Mouse (Mus musculus): ENCODE measurements around the gene Hhipl2.
"Not testable (repeated sequence)": the region's sequence is repeated elsewhere in the genome, so short reads cannot be mapped to it uniquely, and the experiment has no call there.

Hhipl2 gene

DNA sequence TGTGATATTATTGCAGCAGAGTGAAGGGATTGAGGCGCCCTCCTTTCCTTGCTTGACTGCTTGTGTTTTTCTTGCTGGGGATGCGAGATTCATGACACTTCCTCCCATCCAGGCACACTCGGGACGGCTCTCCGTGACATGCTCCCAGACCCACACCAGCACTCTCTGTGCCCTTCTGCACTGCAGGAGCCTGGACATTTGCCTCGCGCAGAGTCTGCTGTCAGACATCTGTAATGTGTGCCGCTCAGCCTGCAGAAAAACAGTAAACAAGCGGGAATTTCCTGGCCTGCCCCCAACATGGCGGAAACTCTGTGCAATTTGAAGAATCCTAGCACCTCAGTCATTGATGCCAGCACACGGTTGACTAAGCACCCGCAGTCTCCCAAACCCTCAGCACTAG is at the start of gene Hhipl2:
Hhipl2 (plus strand) TSS at position 343 of the 400 bp plus-strand sequence.
- DNase-seq (ENCODE audit: low spot score), result no peak

- no peak for DNase-seq (ENCODE audit: low spot score)
These were observed 49.2 kb upstream of the Hhipl2 start for GRCm38 (mm10) chr1:183368601-183369400.

GRCm38 (mm10) chr1:183369427-183370014 is 48.5 kb upstream of the Hhipl2 start, which contains the start of gene Mia3:
Gene Mia3, minus strand, starts transcription at chr1:183369553.
- DNase-seq (ENCODE audit: low spot score), result peak; percentile 97

- DNase-seq (ENCODE audit: low spot score), result no peak
These were observed 43.3 kb upstream of the Hhipl2 start for GRCm38 (mm10) chr1:183374728-183375127.

DNA sequence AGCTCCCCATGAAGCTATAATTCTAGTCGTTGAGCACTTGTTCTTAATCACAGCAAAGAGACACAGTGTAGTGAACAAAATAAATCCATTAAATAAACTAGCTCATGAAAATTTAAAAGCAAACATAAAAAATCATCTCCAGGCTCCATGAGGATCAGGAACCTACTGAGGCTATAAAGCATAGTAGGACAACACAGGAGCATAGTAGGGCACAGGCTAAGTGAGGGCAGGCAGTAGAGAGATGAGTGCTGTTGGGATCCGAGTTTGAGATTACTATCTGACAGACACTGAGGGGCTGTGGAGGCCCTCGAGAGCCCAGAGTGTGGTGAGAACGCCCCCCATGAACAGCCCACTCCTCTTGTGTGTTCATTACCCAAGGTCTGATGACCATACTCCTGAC is 41.0 kb upstream of the Hhipl2 start:
- DNase-seq (ENCODE audit: low spot score), result no peak

DNA sequence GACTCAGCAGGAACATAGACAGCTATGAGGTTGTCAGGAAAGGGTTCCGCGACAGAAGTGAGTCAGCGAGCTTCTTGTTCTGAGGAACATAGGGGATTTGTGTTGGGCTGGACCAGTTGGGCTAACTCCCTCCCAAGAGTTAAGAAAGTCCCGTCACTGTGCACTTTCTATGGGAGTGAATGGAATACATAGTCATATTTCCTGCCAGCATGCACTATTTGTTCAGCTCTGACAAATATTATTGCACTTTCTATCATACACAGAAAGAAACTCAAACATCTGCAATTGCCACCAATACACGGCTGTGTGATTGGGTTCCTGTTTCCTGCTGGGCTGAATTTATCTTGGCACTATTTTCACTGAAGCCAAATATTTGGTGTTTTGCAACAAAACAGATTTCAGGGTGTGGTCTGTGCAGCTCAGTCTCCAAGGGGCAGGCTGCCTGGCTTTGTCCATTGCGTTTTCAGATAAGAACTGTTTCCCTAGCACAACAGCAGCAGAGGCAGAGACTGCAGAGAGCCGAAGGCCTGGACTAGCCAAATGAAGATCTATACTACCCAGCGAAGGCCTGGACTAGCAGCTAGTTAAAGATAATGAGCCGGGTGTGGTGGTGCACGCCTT is 39.6 kb upstream of the Hhipl2 start:
- no peak for DNase-seq (ENCODE audit: low spot score)

DNA sequence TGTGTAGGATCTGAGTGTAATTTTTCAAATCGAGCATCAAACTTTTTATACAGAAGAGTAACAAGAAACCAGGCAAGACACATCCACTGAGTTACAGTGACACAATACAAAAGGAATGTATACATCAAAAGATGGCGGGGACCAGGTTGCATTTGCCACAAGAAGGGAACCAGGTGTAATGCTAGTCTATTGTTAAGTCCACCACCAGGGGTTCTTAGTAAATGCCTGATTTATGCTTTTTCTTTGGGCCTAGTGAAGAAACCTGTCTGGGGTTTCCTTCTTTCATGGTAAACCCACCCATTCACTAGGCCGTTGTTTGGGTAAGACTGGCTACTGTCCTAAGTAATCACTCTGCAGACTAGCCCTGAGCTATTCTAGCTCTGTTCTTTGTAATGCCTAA is 38.6 kb upstream of the Hhipl2 start:
- DNase-seq (ENCODE audit: low spot score), result not testable (repeated sequence)

GRCm38 (mm10) chr1:183381816-183382215 is 36.2 kb upstream of the Hhipl2 start:
- no peak for DNase-seq (ENCODE audit: low spot score)

DNA sequence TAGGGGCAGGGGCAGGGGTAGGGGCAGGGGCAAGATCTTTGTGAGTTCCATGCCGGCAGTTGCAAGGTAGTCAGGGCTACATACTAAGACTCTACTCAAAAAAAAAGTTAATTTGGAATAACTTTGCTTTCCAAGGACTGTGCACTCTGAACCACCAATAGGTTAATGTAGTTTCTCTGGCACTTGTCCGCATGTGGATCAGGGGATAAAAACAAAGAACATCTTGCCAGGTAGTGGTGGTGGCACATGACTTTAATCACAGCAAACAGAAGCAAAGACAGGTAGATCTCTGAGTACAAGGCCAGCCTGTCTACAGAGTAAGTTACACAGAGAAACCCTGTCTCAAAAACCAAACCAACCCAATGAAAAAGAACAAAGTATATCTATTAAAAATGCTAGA is 35.4 kb upstream of the Hhipl2 start:
- no peak for DNase-seq (ENCODE audit: low spot score)

GRCm38 (mm10) chr1:183387421-183387820 is 30.6 kb upstream of the Hhipl2 start:
- not testable (repeated sequence) for DNase-seq (ENCODE audit: low spot score)

- peak; percentile 94 for DNase-seq (ENCODE audit: low spot score)
These were observed 29.3 kb upstream of the Hhipl2 start, which contains the start of gene Taf1a for GRCm38 (mm10) chr1:183388426-183389406. Gene Taf1a, plus strand, starts transcription at chr1:183388981.

DNA sequence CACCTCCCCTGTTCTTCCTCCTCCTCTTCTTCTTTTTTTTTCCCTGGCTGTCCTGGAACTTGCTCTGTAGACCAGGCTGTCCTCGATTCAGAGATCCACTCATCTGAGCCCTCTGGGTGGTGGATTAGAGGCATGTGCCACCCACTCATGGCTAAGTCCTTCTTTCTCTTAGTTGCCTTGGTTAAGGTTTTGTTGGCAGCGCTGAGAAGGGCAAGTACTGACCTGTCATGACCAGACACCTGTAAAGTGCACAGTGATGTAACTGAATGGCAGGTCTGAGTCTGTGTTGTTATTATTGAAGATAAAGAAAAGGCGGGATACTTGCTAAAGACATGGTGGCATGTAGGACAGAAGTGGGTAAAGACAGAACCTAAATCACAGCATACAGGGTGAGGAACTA is 14.6 kb upstream of the Hhipl2 start:
- DNase-seq (ENCODE audit: low spot score), result no peak

DNA sequence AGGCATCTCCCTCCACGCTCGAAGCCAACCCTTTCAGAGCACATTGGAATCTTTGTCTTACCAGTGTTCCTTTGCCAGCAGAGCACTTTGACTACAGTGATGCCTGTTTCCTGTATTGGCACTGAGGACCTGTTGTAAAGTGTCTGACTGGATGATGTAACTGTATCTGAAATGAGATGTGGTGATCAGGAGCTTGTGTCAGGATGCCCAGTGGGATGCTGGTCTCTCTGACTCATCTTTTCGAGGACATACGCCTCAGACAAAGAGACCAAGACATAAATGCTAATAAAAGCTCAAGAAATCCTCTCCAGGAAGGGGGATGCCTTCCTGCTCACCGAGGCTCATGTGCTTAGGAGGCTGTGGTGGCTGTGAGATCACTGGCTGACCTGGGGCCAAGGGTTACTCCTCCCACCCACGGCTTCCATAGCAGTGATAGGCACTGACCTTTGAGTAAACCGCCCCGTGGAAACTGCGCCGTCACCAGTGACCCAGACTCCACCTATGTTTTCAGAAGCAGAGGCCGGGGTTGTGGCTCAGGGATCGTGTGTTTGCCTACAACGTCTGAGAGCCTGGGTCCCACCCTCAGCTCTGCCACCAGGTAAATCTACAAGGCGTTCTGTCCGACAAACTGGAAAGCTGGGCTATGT is 3.8 kb upstream of the Hhipl2 start:
- DNase-seq (ENCODE audit: low spot score), result no peak

GRCm38 (mm10) chr1:183419741-183420140 is 1.7 kb downstream of the Hhipl2 start:
- DNase-seq (ENCODE audit: low spot score), result no peak

GRCm38 (mm10) chr1:183420296-183420695 is 2.3 kb downstream of the Hhipl2 start:
- no peak for DNase-seq (ENCODE audit: low spot score)

- DNase-seq (ENCODE audit: low spot score), result no peak
These were observed 6.1 kb downstream of the Hhipl2 start for GRCm38 (mm10) chr1:183424100-183424499.

DNA sequence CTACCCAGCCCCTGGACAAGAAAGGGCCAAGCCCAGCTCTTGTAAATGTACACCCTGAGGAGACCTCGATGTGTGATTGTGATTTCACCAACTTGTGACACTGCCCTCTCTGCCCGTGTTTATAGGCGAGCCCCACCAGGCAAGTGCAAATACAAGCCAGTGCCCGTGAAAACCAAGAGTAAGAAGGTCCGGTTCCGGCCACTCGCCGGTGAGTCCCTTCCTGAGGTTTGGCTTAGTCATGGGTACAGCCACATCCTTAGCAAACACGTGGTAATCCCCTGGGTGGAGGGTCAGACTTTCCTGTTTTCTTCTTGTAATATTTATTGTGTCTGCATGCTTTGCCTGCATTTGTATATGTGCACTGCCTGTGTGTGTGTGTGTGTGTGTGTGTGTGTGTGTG is 16.9 kb downstream of the Hhipl2 start:
- DNase-seq (ENCODE audit: low spot score), result no peak

DNA sequence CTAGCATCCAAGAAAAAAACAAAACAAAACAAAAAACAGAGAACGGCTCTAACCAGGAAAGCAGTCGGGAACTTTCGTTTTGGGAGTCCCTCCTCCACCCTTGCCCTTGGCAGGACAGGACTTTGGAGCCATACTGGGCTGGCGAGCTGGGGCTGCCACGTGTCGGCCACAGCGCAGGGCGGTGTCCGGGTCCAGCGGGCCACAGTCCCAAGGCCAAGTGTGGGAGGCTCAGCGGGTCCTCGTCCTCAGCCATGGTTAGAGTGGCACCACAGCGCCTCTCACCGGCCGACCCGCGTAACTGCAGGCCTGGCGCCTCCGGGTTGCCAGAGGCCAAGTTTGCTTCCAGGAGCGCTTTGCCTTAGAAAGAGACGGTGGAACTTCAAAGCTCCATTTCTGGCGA is 21.0 kb downstream of the Hhipl2 start:
- DNase-seq (ENCODE audit: low spot score), result peak; percentile 39

GRCm38 (mm10) chr1:183442015-183442774 is 24.2 kb downstream of the Hhipl2 start:
- DNase-seq (ENCODE audit: low spot score), result peak; percentile 55

- no peak for DNase-seq (ENCODE audit: low spot score)
These were observed 35.1 kb downstream of the Hhipl2 start for GRCm38 (mm10) chr1:183453066-183453465.

All from T-cell, adult 2 months (primary cell).